Mouse (Mus musculus) heart, embryonic 10.5 days (tissue): ENCODE results near the gene Ifitm7. TPM values are rescaled to one million over a fixed set of nuclear protein-coding genes. Genes with fewer than 3 reads are reported as not detected.
"Not testable (repeated sequence)": the region's sequence is repeated elsewhere in the genome, so short reads cannot be mapped to it uniquely, and the experiment has no call there.

ENCODE experiments used
- DNase-seq: peaks from one replicate; pipeline ENCODE4 v3.0.0-alpha.2; 2017; ENCODE audit warnings: low spot score
- H3K27ac ChIP-seq: fragments of 300-500 bp; sonication (generic); 2 replicates; pipeline ENCODE4 v1.5.1; 2016; ENCODE audit warnings: mild to moderate bottlenecking
- H3K27me3 ChIP-seq: fragments of 300-500 bp; sonication (generic); 2 replicates; pipeline ENCODE4 v1.6.1; 2016; ENCODE audit warnings: mild to moderate bottlenecking; ENCODE audit not compliant: poor library complexity, insufficient read depth, severe bottlenecking
- H3K36me3 ChIP-seq: fragments of 300-500 bp; sonication (generic); 2 replicates; pipeline ENCODE4 v1.6.1; 2016; ENCODE audit warnings: mild to moderate bottlenecking, moderate library complexity
- H3K4me1 ChIP-seq: fragments of 300-500 bp; sonication (generic); 2 replicates; pipeline ENCODE4 v1.6.1; 2016; ENCODE audit warnings: mild to moderate bottlenecking
- H3K4me3 ChIP-seq: fragments of 300-500 bp; sonication (generic); 2 replicates; pipeline ENCODE4 v1.5.1; 2016; ENCODE audit warnings: mild to moderate bottlenecking, moderate library complexity
- H3K9me3 ChIP-seq: fragments of 300-500 bp; sonication (generic); 2 replicates; pipeline ENCODE4 v1.6.1; 2016; ENCODE audit warnings: mild to moderate bottlenecking, moderate library complexity
- WGBS: fragments of 180-500 bp; shearing (Covaris S2); methylation state at CpG from one replicate; pipeline ENCODE4 v1.1.7; 2016; 5-methylcytosine and 5-hydroxymethylcytosine counted together
- polyA plus RNA-seq: library from polyadenylated mRNA; unstranded; fragments of >200 nt; fragmentation: Nextera tagmentation; extraction: Ambion mirVana; gene quantifications from 2 replicates; pipeline ENCODE4 v1.2.1, GENCODE M21; 2016

The Ifitm7 gene
- polyA plus RNA-seq, 1 experiment from 2014 or later, result 0.21 TPM

GRCm38 (mm10) chr16:14004726-14005125, 18.0 kb upstream of the Ifitm7 start:
- H3K27ac ChIP-seq, result no peak overlapping the region
- DNase-seq, result no peak
- no peaks in the 10 kb centered on the region for H3K9me3 ChIP-seq
- H3K36me3 ChIP-seq, result no peaks in the 10 kb centered on the region
- 60% methylated on average over 2 of the region's 2 CpGs for WGBS
- H3K4me1 ChIP-seq, result no peaks in the 10 kb centered on the region
- H3K27me3 ChIP-seq, result no peaks in the 10 kb centered on the region
- no peak overlapping the region for H3K4me3 ChIP-seq

- DNase-seq, result no peak
- no peak overlapping the region for H3K4me3 ChIP-seq
- H3K27ac ChIP-seq, result no peak overlapping the region
- H3K36me3 ChIP-seq, result no peaks in the 10 kb centered on the region
- H3K27me3 ChIP-seq, result no peaks in the 10 kb centered on the region
- H3K4me1 ChIP-seq, result no peaks in the 10 kb centered on the region
- no peaks in the 10 kb centered on the region for H3K9me3 ChIP-seq
- 32% methylated on average over 3 of the region's 3 CpGs for WGBS
Observed at GRCm38 (mm10) chr16:14004170-14004569, 17.5 kb upstream of the Ifitm7 start.

GRCm38 (mm10) chr16:14003386-14004130, 16.9 kb upstream of the Ifitm7 start:
- Histone ChIP-seq H3K4me3 (no peak overlapping the region), H3K36me3 (no peaks in the 10 kb centered on the region), H3K4me1 (no peaks in the 10 kb centered on the region), H3K9me3 (no peaks in the 10 kb centered on the region), H3K27ac (no peak overlapping the region), H3K27me3 (no peaks in the 10 kb centered on the region)
- no peak for DNase-seq
- 55% methylated on average over 8 of the region's 8 CpGs for WGBS

GRCm38 (mm10) chr16:13994502-13994901, 7.8 kb upstream of the Ifitm7 start:
- WGBS, result 79% methylated on average over 1 of the region's 1 CpGs
- no peaks in the 10 kb centered on the region for H3K4me1 ChIP-seq
- peak; percentile 55 for DNase-seq
- H3K36me3 ChIP-seq, result no peaks in the 10 kb centered on the region
- H3K27ac ChIP-seq, result no peak overlapping the region
- H3K9me3 ChIP-seq, result no peaks in the 10 kb centered on the region
- no peaks in the 10 kb centered on the region for H3K27me3 ChIP-seq
- no peak overlapping the region for H3K4me3 ChIP-seq

- H3K27ac ChIP-seq, result no peak overlapping the region
- peak; percentile 3 for DNase-seq
- no peaks in the 10 kb centered on the region for H3K27me3 ChIP-seq
- no peaks in the 10 kb centered on the region for H3K4me1 ChIP-seq
- H3K4me3 ChIP-seq, result no peak overlapping the region
- H3K36me3 ChIP-seq, result no peaks in the 10 kb centered on the region
- 70% methylated on average over 1 of the region's 1 CpGs for WGBS
- no peaks in the 10 kb centered on the region for H3K9me3 ChIP-seq
Observed at GRCm38 (mm10) chr16:13994076-13994475, 7.4 kb upstream of the Ifitm7 start.

- peak; percentile 58 for DNase-seq
- Histone ChIP-seq H3K36me3 (no peaks in the 10 kb centered on the region), H3K4me3 (no peak overlapping the region), H3K4me1 (no peaks in the 10 kb centered on the region), H3K9me3 (no peaks in the 10 kb centered on the region), H3K27me3 (peaks cover 5% of the 10 kb centered on the region; the same call in 1 of the 2 replicates), H3K27ac (no peak overlapping the region)
- WGBS, result 80% methylated on average over 11 of the region's 11 CpGs
Observed at GRCm38 (mm10) chr16:13992518-13993248, 6.0 kb upstream of the Ifitm7 start.

GRCm38 (mm10) chr16:13986197-13986573, 503 bp downstream of the Ifitm7 start:
- H3K27ac ChIP-seq, result no peak overlapping the region
- no peaks in the 10 kb centered on the region for H3K9me3 ChIP-seq
- H3K4me1 ChIP-seq, result peaks cover 12% of the 10 kb centered on the region
- H3K36me3 ChIP-seq, result no peaks in the 10 kb centered on the region
- H3K4me3 ChIP-seq, result peak overlapping the region; percentile 66
- H3K27me3 ChIP-seq, result peaks cover 13% of the 10 kb centered on the region; the same call in 1 of the 2 replicates
- WGBS, result 50% methylated on average over 3 of the region's 3 CpGs
- DNase-seq, result no peak

- H3K9me3 ChIP-seq, result no peaks in the 10 kb centered on the region
- H3K4me1 ChIP-seq, result peaks cover 12% of the 10 kb centered on the region
- peaks cover 12% of the 10 kb centered on the region; the same call in 1 of the 2 replicates for H3K27me3 ChIP-seq
- WGBS, result 89% methylated on average over 5 of the region's 5 CpGs
- no peak overlapping the region for H3K4me3 ChIP-seq
- H3K27ac ChIP-seq, result no peak overlapping the region
- DNase-seq, result no peak
- H3K36me3 ChIP-seq, result no peaks in the 10 kb centered on the region
Observed at GRCm38 (mm10) chr16:13983161-13983560, 3.5 kb downstream of the Ifitm7 start.

GRCm38 (mm10) chr16:13981726-13982125, 5.0 kb downstream of the Ifitm7 start:
- not testable (repeated sequence) for H3K27me3 ChIP-seq, H3K4me3 ChIP-seq, DNase-seq, H3K27ac ChIP-seq, H3K9me3 ChIP-seq, H3K4me1 ChIP-seq, H3K36me3 ChIP-seq
- WGBS, result 75% methylated on average over 3 of the region's 3 CpGs

- not testable (repeated sequence) for DNase-seq, H3K4me1 ChIP-seq, H3K4me3 ChIP-seq, H3K9me3 ChIP-seq, H3K36me3 ChIP-seq, H3K27ac ChIP-seq, H3K27me3 ChIP-seq
- 52% methylated on average over 1 of the region's 1 CpGs for WGBS
Observed at GRCm38 (mm10) chr16:13977026-13977425, 9.7 kb downstream of the Ifitm7 start.

- H3K27ac ChIP-seq, DNase-seq, H3K4me1 ChIP-seq, H3K36me3 ChIP-seq, H3K9me3 ChIP-seq, H3K4me3 ChIP-seq, H3K27me3 ChIP-seq: not testable (repeated sequence)
- 81% methylated on average over 4 of the region's 4 CpGs for WGBS
Observed at GRCm38 (mm10) chr16:13976358-13976896, 10.3 kb downstream of the Ifitm7 start.

GRCm38 (mm10) chr16:13972051-13972450, 14.6 kb downstream of the Ifitm7 start:
- WGBS, result 86% methylated on average over 8 of the region's 8 CpGs
- no peak for DNase-seq
- Histone ChIP-seq H3K9me3 (no peaks in the 10 kb centered on the region), H3K36me3 (no peaks in the 10 kb centered on the region), H3K4me1 (no peaks in the 10 kb centered on the region), H3K4me3 (no peak overlapping the region), H3K27ac (no peak overlapping the region), H3K27me3 (no peaks in the 10 kb centered on the region)

- no peaks in the 10 kb centered on the region for H3K4me1 ChIP-seq
- 86% methylated on average over 1 of the region's 1 CpGs for WGBS
- DNase-seq, result no peak
- no peaks in the 10 kb centered on the region for H3K9me3 ChIP-seq
- H3K4me3 ChIP-seq, result no peak overlapping the region
- no peaks in the 10 kb centered on the region for H3K27me3 ChIP-seq
- no peaks in the 10 kb centered on the region for H3K36me3 ChIP-seq
- no peak overlapping the region for H3K27ac ChIP-seq
Observed at GRCm38 (mm10) chr16:13969096-13969495, 17.6 kb downstream of the Ifitm7 start.
